Mouse (Mus musculus) layer of hippocampus, adult 11-12 months (tissue): Measurements from ENCODE around the gene Slc12a3.

Experiments
- DNase-seq: peaks from one replicate; pipeline ENCODE4 v3.0.0; 2022; ENCODE audit warnings: low spot score

Gene Slc12a3

GRCm38 (mm10) chr8:94328932-94329728, at the start of gene Slc12a3:
TSS of gene Slc12a3 (plus strand) at chr8:94329201.
- DNase-seq, result no peak

- no peak for DNase-seq
Observed at GRCm38 (mm10) chr8:94280001-94280613, 48.9 kb upstream of the Slc12a3 start.

DNA sequence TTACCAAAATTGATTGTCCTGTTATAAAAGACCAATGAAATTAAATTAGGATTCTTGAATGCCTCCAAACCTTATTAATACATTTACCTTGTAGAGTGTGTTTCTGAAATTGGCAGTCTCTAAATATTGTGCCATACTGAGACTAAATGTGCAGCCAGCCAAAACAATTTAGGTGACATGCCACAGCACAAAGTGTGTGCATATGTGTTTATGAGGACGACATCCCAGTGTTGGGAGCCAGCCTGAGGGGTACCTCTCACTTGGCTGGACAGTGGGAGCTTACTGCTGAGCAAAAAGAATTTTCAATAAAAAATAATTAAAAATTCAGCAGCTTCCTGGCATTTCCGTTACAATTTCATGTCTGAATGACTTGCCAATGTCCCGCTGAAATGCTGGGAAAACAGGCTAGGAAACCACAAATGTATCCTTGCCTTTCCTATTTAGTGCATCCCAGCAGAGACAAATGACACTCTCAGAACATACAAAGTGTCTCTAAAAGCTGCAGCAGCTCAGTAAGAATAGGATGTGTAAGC, 46.5 kb upstream of the Slc12a3 start:
- no peak for DNase-seq

- DNase-seq, result no peak
Observed at GRCm38 (mm10) chr8:94284204-94284603, 44.8 kb upstream of the Slc12a3 start.

DNA sequence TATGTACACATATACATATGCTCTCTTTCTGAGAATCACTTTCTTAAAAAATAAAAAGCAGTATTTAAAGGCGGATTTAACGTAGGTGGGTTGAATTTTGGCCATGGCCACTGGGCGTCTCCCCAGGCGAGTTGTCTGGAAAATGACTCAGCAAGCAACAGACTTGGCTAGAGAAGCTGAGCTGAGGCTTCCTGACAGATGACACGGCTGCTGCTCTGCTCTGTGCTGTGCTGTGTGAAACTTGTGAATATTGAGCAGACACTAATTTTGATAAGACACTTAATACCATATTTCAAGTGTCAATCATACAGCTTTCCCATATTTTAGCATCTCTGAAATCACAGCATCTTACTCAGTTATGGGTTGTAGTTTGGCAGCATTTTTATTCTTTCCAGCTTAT, 38.4 kb upstream of the Slc12a3 start:
- peak; percentile 32 for DNase-seq

DNA sequence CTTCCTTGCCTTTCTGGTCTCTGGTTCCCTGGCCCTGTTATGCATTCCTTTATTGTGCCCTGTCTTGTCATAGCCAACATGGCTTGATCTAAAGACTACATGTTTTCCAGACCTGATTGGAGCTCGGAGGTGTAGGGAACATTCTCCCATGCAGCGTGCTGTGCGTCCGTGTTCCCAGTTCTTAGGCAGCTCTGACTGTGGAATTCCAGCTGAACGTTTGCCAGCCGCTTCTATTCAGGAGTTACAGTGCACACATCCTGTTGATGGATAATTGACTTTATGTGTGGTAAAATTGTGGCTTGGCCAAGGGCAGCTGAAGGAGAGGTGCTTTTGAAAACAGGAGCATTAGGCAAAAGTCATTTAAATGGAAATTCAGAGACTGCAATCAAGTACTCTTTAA, 36.9 kb upstream of the Slc12a3 start:
- DNase-seq, result no peak

DNA sequence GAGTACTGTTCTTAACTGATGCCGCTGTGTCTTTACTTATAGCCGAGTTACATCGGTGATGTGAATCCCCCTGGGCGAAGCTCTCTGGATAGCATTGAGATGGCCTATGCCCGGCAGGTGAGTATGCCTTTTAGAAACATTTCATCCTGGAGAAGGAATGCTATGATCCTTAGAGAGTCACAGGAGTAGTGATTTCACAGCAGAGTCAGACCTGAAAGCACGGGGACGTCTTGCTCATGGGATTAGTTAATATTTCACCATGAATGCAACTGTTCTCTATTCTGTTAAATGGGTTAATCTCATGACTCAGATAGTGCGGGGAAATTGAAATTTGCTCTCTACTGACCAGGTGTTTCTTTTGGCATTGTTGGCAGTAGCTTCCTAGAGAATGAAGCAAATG, 36.4 kb upstream of the Slc12a3 start:
- no peak for DNase-seq

DNA sequence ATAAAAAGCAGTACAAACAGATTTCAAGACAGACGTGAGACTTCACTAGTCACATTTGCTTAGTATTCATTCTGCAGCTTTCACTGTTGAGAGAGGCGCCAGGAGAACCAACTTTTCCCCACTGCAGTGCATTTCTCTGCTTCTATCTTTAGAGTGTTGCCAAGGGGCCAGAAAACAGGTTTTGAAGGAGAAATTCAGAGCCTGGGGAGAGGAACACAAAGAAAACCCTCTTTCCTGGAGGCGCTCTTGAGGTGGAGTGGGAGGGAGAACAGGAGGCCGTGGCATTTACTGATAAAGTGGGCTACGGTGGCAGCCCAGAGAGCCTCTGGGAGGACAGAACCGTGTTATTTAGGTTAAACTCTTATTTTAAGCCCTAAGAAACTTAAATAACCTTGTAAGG, 33.3 kb upstream of the Slc12a3 start:
- no peak for DNase-seq

DNA sequence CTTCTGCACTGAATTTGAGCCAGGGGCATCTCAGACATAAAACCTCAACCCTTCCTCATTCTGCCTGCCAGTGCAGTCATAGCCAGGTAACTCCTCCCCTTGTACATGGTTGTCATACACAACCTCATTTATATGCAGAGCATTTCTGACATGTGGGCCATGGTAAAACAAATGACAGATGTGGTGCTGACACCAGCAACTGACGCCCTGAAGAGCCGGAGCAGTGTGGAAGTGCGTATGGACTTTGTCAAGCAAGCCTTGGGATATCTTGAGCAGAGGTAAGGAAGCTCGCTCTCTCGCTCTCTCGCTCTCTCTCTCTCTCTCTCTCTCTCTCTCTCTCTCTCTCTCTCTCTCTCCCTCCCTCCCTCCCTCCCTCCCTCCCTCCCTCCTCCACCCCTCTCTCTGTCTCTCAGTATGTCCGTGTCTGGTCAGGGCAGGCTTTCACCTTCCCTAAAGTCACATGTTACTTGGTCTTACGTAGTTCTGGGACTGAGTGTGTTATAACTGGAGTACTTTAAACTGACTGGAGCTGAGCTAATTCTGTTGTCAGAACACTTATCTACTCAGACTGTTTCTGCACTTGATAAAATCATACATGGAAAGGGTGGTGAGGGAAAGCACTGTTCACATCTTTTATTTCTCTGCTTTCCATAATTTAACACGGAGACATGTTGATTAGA, 32.5 kb upstream of the Slc12a3 start:
- DNase-seq, result no peak

DNA sequence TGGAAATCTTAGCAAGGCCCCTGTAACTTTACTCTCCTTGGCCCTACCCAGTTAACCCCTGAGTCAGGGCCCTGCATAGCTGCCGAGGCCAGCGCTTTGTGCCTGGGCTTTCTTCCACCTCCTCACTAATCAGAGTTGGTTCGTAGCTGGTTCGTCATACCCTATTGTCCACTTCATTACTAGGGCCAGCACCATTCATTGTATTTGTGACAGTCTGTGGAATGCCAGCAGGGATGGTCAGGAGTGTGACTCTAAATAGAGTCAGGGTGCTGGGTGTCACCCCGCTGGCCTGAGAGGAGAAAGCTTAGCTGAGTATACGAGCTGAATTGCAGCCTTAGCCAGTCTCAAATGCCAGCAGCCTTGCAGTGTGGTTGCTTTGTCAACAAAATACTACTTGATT, 31.9 kb upstream of the Slc12a3 start:
- DNase-seq, result no peak

DNA sequence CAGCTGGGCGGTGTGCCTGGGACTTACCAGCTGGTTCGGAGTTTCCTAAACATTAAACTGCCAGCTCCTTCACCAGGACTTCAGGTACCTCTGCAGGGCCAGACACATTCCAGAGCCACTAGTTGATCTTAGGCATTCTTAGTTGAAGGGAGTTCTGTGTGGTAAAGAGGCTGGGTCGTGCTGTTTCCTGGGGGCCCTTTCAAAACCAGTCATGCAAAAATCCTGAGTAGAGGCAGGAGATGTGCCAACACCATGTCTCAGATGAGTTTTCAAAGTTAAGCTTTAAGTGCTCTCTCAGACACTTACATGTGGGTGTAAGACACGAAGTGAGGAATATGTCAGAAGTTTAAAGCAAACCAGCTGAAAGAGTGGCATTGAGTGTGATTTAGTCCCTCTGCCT, 28.2 kb upstream of the Slc12a3 start:
- DNase-seq, result no peak

DNA sequence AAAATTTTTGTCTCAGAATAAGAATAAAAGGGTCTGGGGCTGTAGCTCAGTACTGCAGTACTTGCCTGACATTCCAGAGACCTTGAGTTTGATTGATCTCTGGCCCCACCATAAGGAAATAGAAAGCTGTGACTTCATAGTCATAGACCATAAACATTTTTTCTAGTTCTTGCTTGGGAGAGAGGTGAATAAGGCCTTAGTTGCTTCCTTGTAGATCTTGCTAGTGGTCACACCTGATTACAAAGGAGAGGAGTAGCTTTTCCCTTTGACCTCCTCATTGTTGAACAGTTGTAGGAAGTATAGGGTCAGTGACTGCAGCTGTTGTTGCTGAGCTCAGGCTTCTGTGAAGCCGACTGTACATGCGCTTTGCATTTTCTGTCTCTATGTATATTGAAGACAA, 24.6 kb upstream of the Slc12a3 start:
- no peak for DNase-seq

- DNase-seq, result no peak
Observed at GRCm38 (mm10) chr8:94306989-94307513, 21.9 kb upstream of the Slc12a3 start.

GRCm38 (mm10) chr8:94307652-94308051, 21.3 kb upstream of the Slc12a3 start:
- DNase-seq, result no peak

GRCm38 (mm10) chr8:94314069-94314468, 14.9 kb upstream of the Slc12a3 start:
- no peak for DNase-seq

DNA sequence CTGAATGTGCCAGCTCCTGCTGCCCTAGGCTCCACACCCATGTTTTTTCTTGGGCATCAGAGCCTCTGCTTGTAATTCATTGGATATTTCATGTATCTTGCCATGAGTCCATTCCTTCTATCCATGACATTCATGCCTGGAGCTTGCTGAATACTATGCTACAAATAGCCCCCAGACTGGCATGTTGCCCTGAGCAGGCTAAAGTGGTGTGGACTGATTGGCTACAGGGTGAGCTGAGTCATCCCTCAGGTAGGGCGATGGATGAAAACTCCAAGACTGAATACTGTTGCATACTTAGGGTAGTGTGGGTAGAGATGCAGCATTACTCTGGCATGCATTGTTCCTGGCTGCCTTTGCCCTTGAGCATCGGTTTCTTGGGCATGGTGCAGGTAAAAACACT, 11.8 kb upstream of the Slc12a3 start:
- no peak for DNase-seq

DNA sequence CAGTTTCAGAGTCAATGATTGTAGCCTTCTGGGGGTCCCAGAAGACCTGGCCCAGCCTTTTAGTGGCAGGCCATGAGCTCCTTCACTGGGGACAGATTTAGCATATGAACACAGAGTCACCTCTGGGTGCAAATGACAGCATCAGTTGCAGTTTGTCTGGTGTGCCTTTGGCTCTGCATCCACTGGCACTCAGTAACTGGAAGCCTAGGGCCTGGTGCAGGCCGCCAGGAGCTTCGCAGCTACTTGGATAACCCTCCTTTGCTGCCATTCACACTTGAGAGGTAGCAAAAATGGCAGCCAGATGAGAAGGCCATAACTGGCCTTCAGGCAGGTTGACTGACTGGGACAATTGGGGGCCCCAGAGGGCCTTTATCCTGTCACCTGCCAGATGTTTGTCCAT, 11.3 kb upstream of the Slc12a3 start:
- DNase-seq, result no peak

DNA sequence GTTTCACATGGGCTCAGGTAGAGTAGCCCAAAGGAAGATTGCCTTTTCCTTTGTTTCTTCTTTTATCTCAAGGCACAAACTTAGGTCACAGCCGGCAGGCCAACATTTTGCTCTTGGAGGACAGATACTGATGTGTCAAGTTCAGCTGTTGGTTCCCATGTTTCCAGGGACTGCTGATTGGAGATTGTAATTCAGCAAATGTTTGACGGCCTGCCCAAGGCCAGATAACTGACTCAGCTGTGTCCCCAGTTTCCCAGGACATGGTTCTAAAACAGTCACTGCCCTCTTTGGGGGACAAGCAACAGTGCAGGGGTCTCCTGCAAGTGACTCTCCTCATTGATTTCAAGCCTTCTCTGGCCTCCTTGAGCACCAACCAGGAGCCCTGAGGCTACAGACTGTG, 9.0 kb upstream of the Slc12a3 start:
- DNase-seq, result no peak

GRCm38 (mm10) chr8:94322083-94322482, 6.9 kb upstream of the Slc12a3 start:
- no peak for DNase-seq

- no peak for DNase-seq
Observed at GRCm38 (mm10) chr8:94323041-94323440, 6.0 kb upstream of the Slc12a3 start.

DNA sequence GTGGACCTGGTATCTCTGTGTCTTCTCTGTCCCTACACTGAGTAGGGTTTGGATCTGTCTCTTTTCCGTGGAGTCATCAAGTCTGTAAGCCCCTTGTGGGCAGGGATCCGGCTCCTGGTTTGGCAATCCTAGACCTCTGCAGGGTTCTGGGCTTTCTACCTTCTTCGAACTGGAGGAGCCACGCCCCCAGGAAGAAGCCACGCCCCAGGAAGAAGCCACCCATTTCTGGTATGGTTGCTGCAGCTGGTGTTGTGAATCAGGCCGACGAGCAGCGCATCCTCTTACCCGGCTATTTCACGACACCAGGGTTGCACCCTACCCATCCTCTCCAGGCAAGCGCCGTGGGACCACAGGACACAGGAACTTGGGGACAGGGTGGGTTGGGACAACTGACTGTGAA, 4.9 kb upstream of the Slc12a3 start:
- no peak for DNase-seq

- DNase-seq, result no peak
Observed at GRCm38 (mm10) chr8:94326016-94326415, 3.0 kb upstream of the Slc12a3 start.

- peak; percentile 72 for DNase-seq
Observed at GRCm38 (mm10) chr8:94330733-94331132, 1.7 kb downstream of the Slc12a3 start.
